Mouse (Mus musculus) megakaryocyte, adult 5-6 weeks (primary cell): ENCODE results near the gene Nisch. TPM values are rescaled to one million over a fixed set of nuclear protein-coding genes. Genes with fewer than 3 reads are reported as not detected.
A peak's percentile ranks its signal among the peaks of the same experiment; 100 is the strongest.

Experiments used
- ATAC-seq: 2 replicates; pipeline ENCODE4 v1.8.0; 2016; ENCODE audit warnings: mild to moderate bottlenecking, inconsistent platforms; ENCODE audit not compliant: poor library complexity, severe bottlenecking
- total RNA-seq, 2 experiments: library from RNA; stranded (forward) in 1 of 2; stranded (reverse) in 1 of 2; fragments of 153-499, 151-499 nt in 1 of 2; fragments of 221-1000, 200-1000 nt in 1 of 2; gene quantifications; 2 replicates each; pipeline versions ENCODE4 v1.2.3 to v1.2.4; 2015 to 2017

Gene Nisch
- total RNA-seq (2015) (74.8 and 95.0 TPM in 2 replicates), total RNA-seq (2017) (65.6 and 79.0 TPM in 2 replicates)

DNA sequence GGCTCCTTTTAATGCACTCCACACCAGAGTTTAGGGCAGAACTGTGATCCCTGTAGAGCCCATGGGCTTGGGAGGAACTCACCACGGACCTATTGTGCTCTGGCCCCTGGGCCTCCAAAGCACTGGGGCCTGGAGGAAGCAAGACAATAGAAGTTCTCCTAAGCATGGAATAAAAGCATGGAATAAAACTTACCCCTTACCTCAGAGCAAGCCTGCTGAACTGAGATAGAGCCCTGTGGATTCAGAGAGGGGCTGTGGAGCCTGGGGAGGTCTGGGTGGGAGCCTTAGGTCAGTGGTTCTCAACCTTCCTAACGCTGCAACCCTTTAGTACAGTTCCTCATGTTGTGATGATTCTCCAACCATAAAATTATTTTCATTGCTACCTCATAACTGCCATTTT, at the start of gene Nisch:
Gene Nisch (minus strand): TSS at position 101 of the 400 bp plus-strand sequence.
- ATAC-seq, result no peak

DNA sequence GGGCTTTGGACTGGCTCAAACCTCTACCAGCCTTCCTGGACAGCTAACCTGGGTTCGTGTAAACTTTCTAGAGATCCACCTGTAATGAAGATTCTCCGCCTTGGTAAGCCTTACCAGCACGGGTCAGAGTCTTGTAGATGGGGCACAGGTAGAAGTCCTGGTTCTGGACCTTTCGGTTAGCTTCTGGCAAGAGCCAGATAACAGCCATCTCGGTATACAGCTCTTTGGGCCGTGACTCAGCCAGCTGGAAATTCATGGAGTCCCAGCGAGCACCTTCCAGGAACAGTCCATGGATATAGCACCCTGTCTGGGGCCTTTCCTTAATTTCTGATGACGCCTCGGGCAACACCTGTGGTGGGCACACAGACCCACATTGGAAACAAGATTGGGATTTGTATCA, 44.2 kb upstream of the Nisch start:
- no peak for ATAC-seq

DNA sequence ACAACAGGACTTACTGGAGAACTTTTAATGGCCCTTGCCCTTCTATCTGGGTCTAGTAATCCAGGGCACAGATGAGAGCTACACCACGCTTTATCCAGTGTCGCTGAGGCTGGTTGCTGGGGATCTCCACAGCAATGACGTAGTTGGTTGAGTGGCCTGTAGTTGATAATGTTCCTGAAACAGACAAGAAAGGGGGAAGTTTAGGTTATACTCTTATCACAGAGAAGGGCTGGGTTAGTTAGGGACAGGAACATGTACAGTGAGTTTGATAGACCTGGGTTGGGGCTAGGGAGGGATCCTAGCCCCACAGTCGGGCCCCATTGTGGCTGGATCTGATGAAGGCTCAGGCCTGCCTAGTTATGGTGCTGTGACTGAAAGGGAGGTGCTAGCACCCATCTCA, 43.6 kb upstream of the Nisch start:
- no peak for ATAC-seq

DNA sequence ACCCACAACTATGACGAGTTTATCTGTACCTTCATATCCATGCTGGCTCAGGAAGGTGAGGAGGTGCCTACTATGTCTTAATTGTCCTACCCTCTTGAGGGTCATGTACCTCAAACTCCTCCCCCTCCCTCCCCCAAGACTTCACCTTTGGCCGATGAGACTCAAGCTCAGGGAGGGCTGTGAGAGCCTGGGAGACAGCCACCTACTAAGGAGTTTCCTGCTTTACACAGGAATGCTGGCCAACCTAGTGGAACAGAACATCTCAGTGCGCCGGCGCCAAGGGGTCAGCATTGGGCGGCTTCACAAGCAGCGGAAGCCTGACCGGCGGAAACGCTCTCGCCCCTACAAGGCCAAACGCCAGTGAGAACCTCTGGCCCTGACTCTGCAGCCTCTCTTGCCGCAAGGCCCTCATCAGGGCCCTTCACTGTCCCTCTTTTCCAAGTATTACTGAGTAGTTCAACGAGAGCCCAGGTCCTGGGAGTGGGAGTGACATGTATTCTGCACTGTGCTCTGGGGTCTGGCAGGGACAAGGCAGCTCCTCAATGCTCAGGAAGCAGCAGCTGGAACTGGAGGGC, 41.8 kb upstream of the Nisch start:
- no peak for ATAC-seq

DNA sequence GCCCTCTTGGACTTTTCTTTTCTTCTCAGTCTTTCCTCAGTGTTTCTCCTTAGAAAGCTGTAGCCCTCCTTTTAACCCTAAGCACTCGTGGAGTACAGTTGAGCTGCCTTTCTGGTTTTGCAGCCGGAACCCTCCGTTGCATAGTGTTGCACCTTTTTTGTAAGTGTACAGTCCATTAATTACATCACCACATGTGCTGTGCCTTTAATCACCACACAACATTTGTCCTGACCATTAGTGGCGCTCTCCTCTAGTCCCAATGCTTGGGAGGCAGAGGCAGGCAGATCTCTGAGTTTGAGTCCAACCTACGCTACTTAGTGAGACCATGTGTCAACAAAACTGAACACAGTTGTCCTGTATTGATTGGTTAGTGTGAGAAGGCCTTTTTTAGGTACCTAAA, 35.3 kb upstream of the Nisch start:
- no peak for ATAC-seq

DNA sequence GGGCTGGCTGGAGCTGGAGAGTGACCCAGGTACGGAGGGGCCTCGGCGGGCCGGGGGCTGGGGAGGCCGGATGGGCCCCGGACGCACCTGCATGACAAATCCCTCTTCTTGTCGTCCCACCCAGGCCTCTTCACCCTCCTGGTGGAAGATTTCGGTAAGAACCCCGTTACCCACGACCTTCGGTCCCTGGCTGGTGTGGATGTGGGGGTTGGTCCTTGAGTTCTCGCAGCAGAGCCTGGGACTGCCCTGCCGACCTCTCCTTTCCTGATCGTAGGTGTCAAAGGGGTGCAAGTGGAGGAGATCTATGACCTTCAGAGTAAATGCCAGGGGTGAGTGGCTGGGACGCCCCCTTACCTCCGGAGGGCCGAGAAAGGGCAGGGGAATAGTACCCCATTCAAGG, 34.9 kb upstream of the Nisch start:
- ATAC-seq, result no peak

DNA sequence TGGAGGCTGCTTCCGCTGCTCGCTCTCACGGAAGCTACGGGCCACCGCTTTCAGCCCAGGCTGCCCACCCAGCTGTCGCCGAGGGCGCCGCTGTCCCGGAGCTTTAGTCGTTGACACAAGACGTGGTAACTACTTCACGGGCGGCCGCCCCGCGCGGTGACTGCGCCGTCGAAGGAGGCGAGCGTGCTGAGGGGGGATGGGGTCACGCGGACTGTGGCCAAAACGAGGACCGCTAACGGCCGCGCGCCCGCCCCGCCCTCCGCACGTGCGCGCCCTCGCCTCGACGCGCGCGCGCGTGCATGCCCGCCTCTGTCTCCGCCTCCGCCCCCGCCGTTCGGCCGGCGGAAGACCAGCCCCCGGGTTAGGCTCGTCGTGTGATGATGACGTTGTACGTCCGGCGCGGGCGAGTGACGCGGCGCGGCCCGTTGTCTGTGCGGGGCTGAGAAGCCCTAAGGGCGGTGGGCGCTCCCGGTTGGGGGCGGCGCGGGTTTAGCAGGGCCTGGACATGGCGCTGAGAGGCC, 34.4 kb upstream of the Nisch start, which contains the start of the genes Phf7 and Bap1:
Gene Phf7 (minus strand): TSS at position 234 of the 521 bp plus-strand sequence.
Gene Bap1 (plus strand): TSS at position 367 of the 521 bp plus-strand sequence.
- peak; percentile 98 for ATAC-seq

DNA sequence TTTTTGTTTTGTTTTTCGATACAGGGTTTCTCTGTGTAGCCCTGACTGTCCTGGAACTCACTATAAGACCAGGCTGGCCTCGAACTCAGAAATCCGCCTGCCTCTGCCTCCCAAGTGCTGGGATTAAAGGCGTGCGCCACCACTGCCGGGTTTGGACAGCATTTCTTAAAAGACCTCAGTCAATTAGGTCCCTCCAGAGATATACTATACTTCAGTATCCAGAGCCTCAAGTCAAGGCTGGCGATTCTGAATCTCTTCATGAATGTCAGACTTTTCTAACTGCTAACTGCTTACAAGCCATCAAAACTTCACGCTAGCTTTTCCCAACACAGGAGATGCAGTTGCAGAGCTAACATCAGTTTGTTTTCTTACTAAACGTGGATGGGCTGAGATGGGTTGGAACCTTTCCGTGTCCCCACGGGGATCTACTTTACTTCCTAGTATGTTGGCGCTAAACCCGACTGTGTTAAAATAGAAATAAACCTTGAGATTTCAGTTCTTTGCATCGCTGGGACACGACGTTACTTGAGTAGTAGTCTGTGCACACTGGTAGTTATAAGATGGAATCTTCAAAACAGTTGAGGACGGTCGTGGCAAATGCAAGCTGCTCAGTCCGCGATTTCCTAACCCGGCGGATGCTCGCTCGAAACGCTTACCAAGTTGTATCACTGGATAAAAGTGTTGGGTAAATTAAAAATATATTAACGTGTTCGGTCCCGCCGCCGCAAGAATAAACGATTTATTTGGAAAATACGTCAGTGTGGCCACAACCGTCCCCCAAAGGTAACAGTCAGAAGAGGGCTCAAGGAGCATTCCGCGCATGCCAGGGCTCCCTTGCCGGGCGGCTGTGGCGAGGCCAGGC, 33.7 kb upstream of the Nisch start:
- peak; percentile 5; the same call in 1 of the 2 replicates for ATAC-seq

DNA sequence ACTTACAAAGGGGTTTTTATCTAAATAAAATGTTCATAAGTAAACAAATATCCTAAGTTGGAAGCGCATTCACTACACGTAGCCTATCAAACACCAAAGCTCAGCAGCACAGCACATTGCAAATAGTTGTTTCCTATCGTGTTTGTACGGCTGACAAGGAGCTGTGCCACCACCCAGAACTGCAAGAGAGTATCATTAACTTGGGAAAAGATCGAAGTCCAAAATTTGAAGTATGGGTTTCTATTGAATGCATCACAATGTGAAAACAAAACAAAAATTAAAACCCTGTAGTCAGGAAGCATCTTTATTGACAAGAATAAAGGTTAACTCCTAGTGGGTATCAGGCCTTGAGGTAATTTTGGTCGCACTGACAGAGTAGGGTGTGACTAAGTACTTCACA, 31.6 kb upstream of the Nisch start:
- no peak for ATAC-seq

DNA sequence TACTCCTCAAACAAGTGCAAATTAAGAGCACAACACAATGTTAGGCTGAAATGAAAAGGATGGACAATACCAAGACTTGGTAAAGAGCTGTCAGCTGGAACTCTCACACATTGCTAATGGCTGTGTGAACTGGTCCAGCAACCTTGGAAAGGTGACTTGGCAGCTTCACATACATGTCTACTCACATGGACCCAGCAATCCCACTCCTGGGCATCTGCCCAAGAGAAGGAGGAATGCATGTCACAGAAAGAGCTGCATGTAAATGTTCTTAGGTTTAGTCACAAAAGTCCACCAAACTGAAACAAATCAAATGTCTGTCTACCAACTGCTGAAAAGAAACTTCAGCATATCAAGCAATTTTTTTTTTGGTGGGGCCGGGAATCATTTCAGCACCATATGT, 29.2 kb upstream of the Nisch start:
- ATAC-seq, result no peak

DNA sequence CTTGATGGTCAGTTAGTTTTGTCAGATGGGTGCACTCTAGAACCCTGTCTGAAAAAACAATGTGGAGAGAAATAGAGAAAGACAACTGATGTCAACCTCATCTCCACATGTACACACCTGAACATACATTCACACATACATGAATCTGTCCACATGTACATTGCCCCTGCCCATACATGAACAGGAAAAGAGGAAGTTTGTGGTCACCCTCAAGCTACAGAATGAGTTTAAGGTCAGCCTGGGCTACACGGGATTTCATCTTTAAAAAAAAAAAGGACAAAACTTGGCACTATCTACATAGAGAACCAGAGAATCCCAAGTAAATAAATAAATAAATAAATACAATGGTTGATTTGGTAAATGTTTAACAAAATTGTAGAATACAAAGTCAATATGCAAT, 28.0 kb upstream of the Nisch start:
- ATAC-seq, result peak; percentile 54; the same call in 1 of the 2 replicates

DNA sequence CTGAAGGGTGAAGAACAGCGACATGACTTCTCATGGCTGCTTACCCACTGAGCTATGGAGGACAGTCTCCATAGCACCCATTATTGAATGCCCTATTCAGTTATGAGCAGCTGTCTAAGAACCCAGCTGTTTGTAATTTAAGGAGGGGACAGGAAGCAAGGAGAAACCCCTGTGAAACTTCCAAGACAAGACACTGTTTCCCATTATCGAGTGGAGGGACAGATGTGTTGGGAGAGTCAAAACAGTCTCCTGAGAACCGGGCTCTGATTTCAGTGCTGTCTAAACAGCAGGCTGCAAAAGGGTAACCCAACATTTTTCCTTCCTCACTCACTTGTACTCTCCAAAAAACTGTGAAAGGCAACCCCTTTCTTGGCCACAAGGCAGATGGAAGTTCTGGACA, 23.8 kb upstream of the Nisch start:
- ATAC-seq, result no peak

DNA sequence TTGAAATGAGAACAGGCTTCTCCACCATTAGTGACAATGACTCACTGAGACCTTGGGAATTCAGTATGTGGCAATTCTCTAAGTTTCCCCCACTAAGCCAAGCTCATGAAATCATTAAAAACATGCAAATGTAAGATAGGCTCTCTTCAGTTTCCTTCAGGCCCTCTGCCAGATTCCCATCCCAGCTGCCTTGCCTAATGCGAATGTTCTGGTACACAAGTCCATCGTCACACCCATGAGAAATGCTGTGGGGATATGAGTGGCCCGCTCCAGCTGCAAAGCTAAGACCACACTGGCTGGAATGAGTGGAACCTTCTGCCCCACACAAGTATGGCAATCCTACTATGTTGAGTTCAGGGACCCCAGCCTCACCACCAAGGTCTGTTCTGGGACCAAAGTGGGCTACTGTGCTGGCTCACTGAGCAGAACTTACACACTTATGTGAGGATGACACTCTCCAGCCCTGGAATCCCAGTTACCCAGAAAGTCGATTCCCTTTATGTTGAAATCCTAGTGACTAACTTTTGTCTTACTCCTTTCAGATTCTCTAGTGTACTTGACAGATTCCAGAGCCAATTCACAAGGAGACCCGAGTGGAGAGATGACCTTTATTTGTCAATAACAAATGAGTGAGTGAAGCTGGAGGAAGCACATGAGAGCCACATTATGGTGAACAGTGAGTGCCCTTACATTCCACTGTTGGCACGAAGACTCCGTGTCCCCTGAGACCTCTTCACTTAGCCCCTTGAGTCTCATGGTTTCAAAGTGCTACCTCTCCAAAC, 20.5 kb upstream of the Nisch start:
- ATAC-seq, result no peak

DNA sequence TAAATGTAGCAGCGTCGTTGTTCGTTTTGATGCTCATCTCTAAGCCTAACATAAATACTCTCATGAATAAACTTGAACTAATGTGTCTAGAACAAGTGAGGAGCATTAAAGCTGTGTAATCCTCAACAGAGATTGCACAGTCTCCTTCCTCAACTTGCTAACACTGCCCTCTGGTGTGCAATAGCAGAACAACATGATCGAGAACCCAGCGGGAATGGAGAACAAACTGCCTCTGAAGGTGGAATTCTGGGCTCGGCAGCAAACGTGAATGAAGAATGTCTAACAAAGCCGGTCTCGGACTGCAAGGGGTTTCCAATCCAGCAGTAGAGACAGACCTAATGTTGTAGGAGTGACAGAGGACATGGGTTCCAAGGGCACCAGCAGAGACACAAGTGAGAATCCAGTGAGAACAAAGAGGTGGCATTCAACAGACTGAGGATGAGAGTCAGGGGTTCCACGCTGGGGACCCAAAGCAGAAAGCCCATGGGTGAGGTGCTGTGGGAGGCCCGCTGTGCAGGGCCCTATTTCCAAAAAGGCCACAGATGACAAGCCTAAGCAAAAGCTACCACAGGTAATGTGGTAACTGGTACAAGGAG, 17.3 kb upstream of the Nisch start:
- ATAC-seq, result peak; percentile 91

DNA sequence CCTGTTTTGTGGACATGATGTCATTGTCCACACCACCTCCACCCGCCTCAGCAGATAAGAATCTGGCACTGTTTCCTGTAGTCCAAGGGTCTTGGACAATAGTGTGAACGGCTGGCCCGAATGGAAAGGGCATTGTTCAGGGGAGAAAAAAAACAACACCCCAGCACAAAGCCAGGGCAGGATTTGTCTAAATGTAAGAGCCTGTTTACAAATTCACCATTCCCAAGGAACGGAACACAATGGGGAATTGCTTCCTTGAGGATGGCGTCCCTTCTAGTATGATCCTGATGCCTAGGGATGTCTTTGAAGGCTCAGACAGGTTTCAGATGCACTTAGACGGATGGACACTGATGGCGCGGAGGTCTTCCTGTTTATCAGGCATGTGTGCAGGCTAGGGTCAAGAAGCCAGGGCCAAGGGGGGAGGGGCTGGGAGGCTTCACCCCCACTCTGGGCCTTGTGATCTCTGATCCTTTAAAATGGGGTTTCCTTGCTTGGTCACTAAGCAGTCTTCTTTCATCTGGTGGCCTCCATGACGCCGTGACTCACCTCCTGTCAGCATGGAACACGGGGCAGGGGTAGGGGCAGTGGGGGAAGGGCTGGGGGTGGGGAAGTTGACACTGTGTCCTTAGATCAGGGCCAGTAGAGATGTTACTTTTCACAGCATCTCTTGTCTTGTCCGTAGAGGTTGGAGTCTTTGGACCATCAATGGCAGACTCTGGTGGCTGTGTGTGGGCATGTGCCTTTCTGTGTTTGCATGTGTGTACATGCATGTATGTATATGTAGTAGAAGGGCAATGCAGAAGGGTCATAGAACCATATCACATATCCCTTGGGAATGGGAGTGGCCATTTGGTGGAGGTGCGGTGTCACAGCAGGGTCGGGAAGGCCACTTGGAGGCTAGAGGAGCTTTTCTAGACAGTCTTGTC, 16.6 kb upstream of the Nisch start:
- no peak for ATAC-seq

DNA sequence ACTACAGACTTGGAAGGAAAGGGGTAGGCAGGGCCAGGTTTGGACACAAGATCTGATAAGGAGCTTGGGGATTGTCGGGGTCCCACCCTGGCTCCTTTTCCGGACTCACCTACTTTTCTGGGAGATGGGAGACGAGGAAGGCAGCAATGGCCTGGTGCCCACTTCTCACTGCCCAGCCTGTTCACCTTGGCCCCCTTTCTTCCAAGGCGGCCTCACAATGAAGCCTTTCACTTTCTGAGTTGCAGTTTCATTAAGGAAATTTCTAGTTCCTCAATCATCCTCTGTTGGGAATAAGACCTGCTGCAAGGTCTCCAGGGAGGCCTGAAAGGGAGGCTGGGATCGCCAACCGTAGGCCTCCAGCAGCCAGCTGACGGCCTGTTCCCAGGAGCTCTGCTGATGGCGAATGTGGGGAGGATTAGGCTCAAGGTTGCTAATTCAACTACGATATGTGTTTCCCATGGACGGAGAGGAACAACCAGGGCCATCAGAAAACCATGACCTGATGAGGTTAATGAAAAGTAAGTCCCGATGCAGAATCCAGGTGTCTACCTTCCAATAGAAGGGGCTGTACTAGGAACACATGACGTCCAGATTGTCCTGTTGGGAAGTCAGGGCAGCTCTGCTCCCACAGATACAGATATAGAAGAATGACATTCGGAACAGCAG, 15.8 kb upstream of the Nisch start:
- ATAC-seq, result no peak

DNA sequence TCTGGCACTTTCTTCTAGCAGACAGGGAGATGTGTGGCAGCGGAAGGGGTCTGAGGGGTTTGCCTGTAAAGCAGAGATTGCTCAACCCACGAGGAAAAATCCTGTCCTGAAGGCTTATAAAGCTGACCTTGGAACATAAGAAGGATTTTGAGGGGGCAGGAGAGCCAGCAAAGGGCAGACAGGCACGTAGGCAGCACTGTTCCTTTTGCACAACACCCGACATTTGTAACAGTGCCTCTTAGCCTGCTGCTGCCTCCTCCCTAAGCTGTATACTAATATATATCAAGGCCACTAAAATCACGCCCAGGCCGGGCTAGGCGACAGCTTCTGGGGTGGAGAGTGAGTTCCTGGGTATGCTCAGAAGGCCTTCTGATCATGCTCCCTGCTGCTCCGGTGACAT, 13.7 kb upstream of the Nisch start:
- no peak for ATAC-seq

DNA sequence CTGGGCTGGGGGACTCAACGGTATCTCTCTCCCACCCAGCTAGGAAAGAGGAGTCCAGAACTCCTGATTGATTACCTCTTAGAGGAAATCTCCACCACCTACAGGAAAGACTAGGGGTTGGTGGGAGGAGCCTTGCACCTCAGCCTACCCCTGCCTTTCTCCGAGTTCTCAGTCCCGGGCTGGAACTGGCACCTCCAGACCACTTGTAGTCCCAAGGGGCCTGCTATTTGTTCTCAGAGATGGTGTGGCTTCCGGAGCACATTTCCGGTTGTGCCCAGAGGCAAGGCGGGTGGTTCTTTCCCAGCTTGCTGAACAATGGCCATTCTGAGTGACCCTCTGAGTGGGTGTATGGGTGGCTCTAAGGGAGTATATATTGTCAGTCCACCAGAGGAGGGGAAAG, 11.5 kb upstream of the Nisch start:
- peak; percentile 49 for ATAC-seq

DNA sequence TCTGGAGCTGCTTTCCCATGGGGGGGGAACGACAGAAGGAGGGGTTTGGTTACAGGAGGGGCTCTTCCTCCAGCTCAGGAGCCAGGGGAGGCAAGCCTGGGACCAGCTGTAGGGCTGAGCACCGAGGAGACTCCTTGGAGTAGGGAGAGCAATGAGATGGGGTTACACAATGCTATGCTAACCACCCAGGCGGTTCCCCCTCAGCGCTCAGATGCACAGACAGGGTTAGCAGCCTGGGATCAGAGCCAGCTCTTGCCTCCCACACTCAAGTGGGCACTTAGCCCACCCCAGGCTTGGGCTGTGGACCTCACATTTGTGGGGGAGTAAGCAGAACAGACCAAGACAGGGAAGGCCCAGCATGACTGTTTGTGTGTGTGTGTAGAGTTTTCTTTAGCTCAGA, 10.2 kb upstream of the Nisch start:
- ATAC-seq, result no peak
